Mouse (Mus musculus): ENCODE data around the gene Zbed3.
A peak's percentile ranks its signal among the peaks of the same experiment; 100 is the strongest.
"Not testable (repeated sequence)": the region's sequence is repeated elsewhere in the genome, so short reads cannot be mapped to it uniquely, and the experiment has no call there.

The Zbed3 gene

DNA sequence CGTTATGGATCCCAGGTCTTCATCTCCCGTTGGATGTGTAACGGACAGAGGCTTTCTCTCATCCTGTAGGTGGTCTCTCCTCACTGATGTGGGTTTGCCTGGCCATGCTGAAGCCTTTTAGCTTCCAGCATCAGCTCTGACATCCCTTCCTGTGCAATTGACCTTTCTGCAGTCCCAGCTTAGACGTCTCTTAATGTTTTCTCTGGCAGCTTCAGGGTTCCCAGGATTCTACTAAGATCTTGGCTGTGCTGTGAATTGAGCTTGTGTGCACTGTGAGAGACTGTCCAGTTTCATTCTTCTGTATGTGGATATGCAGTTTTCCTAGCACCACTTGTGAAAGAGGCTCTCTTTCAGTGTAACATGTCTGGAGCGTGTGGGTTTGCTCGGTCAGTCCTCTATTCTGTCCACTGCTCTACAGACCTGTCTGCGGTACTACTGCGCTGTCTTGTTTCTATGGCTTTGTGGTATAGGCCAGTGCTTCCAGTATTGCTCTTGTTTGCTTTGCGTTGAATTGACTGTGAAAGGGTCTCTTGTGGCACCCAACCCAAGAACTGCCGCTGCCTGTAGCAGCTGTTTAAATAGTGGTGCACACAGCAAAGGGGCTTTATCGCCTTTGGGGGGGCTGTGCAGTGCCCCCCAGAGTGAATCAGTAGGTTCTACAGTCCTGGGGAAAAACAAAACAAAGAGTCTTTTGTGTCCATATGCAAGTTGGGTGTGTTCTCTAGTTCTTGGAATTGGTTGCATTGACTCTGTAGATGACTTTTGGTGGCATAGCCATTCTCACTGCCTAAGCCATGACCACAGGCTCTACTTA, 8.9 kb downstream of the Zbed3 start:
- no peak for DNase-seq (ENCODE audit: low read depth, low spot score)

GRCm38 (mm10) chr13:95336122-95336677, 12.8 kb downstream of the Zbed3 start:
- DNase-seq (ENCODE audit: low read depth, low spot score) = no peak

DNA sequence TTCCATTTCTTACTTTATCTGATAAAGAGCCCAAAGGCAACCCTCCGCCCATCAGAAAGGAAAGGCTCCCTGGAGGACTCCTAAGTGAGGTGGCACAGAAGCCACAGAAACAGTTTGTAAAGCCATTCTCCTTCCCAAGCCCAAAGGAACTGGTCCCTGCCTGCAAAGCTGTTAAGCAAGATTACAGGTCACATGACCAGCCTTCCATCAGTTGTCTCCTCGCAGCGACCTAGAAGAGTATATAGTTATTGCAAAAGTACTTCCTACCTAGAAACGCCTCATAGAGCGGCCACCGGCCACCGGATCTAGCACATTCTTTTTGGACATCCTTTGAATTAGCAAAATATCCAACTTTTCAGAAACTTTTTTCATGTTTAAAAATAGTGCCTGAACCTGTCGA, 20.1 kb downstream of the Zbed3 start:
- DNase-seq (ENCODE audit: low read depth, low spot score) = no peak

DNA sequence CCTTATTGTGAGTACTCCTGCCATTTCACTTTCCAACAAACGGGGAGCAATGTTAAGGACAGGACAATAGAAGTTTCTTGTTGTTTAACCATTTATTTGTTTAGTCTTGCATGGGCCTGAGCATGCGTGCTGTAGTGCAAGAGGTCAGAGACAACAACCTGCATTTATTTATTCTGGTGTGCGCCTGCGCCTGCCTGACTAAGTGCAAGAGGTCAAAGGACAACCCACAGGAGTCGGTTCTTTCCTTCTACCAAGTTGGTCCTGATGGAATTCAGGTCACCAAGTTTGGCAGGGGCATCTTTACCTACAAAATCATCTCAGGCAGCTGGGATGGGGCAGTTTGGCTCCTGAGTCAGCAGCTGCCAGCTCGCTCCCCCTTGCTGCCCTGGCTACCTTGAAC, 22.5 kb downstream of the Zbed3 start:
- no peak for DNase-seq (ENCODE audit: low read depth, low spot score)

- peak; percentile 49 for DNase-seq (ENCODE audit: low read depth, low spot score)
Measured at GRCm38 (mm10) chr13:95347018-95347696, 23.7 kb downstream of the Zbed3 start.

DNA sequence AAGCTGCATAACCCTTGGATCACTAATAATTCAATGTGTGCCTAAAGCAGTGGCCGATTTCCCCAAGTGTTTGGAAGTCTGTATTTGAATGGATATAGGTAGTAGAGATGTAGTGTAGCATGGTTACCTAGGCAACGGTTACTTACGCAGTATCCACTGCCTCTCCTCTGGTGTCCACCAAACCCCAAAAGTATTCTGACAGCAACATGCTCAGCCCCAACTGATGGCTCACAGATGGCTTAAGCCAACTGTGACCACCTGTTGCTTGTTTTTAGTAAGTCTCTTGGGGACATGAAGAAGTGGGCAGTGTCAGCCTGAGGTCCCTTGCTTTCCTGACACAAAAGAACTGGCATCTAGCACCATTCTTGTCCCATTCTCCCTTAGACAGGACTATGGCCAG, 25.1 kb downstream of the Zbed3 start:
- DNase-seq (ENCODE audit: low read depth, low spot score) = no peak

- DNase-seq (ENCODE audit: low read depth, low spot score) = no peak
Measured at GRCm38 (mm10) chr13:95358223-95358622, 34.8 kb downstream of the Zbed3 start.

DNA sequence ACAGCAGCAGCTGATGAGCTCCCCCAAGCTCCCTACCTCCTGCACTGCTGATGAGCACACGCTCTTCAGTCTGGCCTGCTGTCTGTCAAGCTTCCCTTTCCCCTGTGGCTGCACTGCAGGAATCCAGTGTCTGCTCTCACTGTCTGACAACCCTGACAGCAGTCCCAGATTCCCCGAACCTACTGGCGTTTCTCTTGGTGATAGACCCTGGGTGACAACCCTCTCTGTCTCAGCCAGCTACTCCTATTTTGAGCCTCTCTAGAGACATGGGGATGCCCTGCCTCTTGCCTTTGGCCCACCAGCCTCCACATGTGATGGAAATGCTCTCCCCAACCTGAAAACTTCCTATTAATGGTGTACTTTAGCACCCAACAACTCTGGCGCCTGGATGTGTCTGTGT, 40.0 kb downstream of the Zbed3 start:
- no peak for DNase-seq (ENCODE audit: low read depth, low spot score)

DNA sequence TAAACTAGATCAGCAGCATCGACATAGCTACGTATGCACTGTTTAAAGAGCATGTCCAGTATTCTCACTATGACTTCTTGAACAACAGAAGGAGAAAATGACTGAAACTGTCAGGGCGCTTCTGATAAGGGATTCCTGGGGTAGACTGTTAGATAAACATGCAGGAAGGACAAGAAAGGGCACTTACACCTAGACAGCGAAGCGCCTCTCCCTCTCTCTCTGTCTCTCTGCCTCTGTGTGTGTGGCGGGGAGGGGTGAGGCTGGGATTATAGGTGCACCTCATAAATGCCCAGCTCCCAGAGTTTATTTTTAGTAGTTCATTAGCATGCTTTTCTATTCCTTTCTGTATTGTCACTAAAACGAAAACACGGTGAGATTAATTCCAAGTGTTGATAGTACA, 42.9 kb downstream of the Zbed3 start:
- no peak for DNase-seq (ENCODE audit: low read depth, low spot score)

GRCm38 (mm10) chr13:95374701-95375553, 51.5 kb downstream of the Zbed3 start, which contains the start of gene Aggf1:
TSS of gene Aggf1 (minus strand) at chr13:95375352.
- DNase-seq (ENCODE audit: low read depth, low spot score) = peak; percentile 90

GRCm38 (mm10) chr13:95375554-95375914, 52.1 kb downstream of the Zbed3 start:
- no peak for DNase-seq (ENCODE audit: low read depth, low spot score)

DNA sequence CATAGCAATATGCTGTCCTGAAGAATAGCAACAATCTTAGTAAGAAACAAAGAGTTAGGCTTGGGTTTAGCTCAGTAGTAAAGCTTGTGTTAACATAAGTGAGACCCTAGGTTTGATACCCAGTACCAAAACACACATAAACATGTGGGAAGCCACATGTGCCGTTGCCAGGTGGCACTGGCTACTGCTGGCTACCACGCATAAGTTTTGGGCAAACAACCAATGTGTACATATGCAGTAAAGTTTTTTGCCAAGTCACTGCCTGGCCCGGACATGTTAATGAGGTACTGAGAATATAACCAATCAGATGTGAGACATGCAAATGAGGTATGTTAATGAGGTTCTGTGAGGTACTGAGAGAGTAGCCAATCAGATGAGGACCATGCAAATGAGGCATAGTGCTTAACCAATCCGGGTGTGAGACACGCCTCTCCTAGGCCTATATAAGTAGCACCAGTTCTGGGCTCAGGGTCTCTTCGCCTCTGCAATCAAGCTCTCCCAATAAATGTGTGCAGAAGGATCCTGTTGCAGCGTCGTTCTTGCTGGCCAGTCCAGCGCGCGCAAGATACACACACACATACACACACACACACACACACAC, 53.4 kb downstream of the Zbed3 start:
- not testable (repeated sequence) for DNase-seq (ENCODE audit: low read depth, low spot score)

- no peak for DNase-seq (ENCODE audit: low read depth, low spot score)
Measured at GRCm38 (mm10) chr13:95378696-95379095, 55.3 kb downstream of the Zbed3 start.

GRCm38 (mm10) chr13:95382418-95382817, 59.0 kb downstream of the Zbed3 start:
- DNase-seq (ENCODE audit: low read depth, low spot score) = no peak

Data from CD4-positive helper T cell, adult 2 months (primary cell).